Mouse (Mus musculus) heart, adult 2 months (tissue): ENCODE data around the gene Mtfr1l.

Source experiments
- CTCF ChIP-seq: fragments of 200-600 bp; IDR thresholded peaks from 2 replicates; pipeline ENCODE4 v1.8.1; 2022; ENCODE audit warnings: antibody characterized with exemption, mild to moderate bottlenecking, moderate library complexity
- EP300 ChIP-seq: fragments of 200-500 bp; IDR thresholded peaks from 2 replicates; pipeline ENCODE4 v1.6.1; 2011; ENCODE audit warnings: low read depth, low read length, control low read depth; ENCODE audit not compliant: insufficient read depth
- POLR2A ChIP-seq: fragments of 200-500 bp; IDR thresholded peaks from 2 replicates; pipeline ENCODE4 v1.6.1; 2011; ENCODE audit warnings: mild to moderate bottlenecking, low read depth, low read length, control low read depth; ENCODE audit not compliant: insufficient read depth

DNA sequence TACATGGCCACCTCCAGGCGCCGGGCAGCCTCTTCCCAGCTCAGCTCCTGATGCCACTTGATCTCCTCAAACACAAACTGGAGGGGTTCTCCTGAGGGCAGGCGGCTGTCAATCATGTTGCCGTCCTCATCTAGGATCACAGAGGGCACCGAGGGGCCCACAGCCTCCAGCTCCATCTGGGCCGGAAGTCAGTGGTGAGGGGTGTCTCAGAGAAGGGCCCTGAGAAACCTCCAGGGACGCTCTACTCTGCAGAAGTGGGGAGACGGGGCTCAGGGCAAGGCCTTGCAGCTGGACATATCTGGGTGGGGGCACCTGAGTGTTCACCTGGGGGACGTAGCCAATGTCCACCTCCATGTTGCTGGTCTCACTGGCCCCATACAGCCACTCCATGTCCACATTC lies 7.5 kb upstream of the Mtfr1l start:
- TF ChIP-seq POLR2A (no peak), CTCF (no peak), EP300 (no peak)
